Mouse (Mus musculus): ENCODE results near the gene Mtch2. TPM values are rescaled to one million over a fixed set of nuclear protein-coding genes. Genes with fewer than 3 reads are reported as not detected.

Gene Mtch2
- polyA plus RNA-seq (2014; fragmentation: Nextera tagmentation; extraction: Ambion mirVana): 277 and 280 TPM in 2 replicates

GRCm38 (mm10) chr2:90846955-90847680, at the start of gene Mtch2:
Mtch2 (plus strand) TSS chr2:90847155.
- under 1% methylated on average over 67 of the region's 67 CpGs for WGBS
- Histone ChIP-seq H3K36me3 (ENCODE audit: control insufficient read depth, insufficient read depth, low read length) (peaks cover 17% of the 10 kb centered on the region), H3K9me3 (ENCODE audit: control insufficient read depth, low read length) (no peaks in the 10 kb centered on the region), H3K9ac (replicated peaks; ENCODE audit: low read depth, low read length) (peak within 1 kb of the TSS; percentile 70), H3K4me2 (ENCODE audit: low read depth, low read length) (peak within 1 kb of the TSS; percentile 54), H3K27me3 (ENCODE audit: control insufficient read depth, insufficient read depth, low read length) (no peaks in the 10 kb centered on the region), H3K4me3 (ENCODE audit: low read depth, low read length) (peak within 1 kb of the TSS; percentile 77), H3K4me1 (ENCODE audit: control insufficient read depth, insufficient read depth, low read length) (peaks cover 17% of the 10 kb centered on the region), H3K27ac (ENCODE audit: low read depth, low read length) (peak within 1 kb of the TSS; percentile 86)
- ATAC-seq (ENCODE audit: low read depth): peak; percentile 95

GRCm38 (mm10) chr2:90808241-90809126, 38.5 kb upstream of the Mtch2 start:
- WGBS: 92% methylated on average over 6 of the region's 6 CpGs
- H3K27me3 ChIP-seq (ENCODE audit: control insufficient read depth, insufficient read depth, low read length): no peaks in the 10 kb centered on the region
- H3K4me2 ChIP-seq (ENCODE audit: low read depth, low read length): no peak overlapping the region
- H3K36me3 ChIP-seq (ENCODE audit: control insufficient read depth, insufficient read depth, low read length): no peaks in the 10 kb centered on the region
- no peak overlapping the region for H3K9ac ChIP-seq (replicated peaks; ENCODE audit: low read depth, low read length)
- H3K4me1 ChIP-seq (ENCODE audit: control insufficient read depth, insufficient read depth, low read length): no peaks in the 10 kb centered on the region
- no peak overlapping the region for H3K27ac ChIP-seq (ENCODE audit: low read depth, low read length)
- no peak for ATAC-seq (ENCODE audit: low read depth)
- no peaks in the 10 kb centered on the region for H3K9me3 ChIP-seq (ENCODE audit: control insufficient read depth, low read length)
- H3K4me3 ChIP-seq (ENCODE audit: low read depth, low read length): no peak overlapping the region

GRCm38 (mm10) chr2:90810751-90811150, 36.2 kb upstream of the Mtch2 start:
- H3K27me3 ChIP-seq (ENCODE audit: control insufficient read depth, insufficient read depth, low read length): no peaks in the 10 kb centered on the region
- H3K4me1 ChIP-seq (ENCODE audit: control insufficient read depth, insufficient read depth, low read length): no peaks in the 10 kb centered on the region
- H3K9me3 ChIP-seq (ENCODE audit: control insufficient read depth, low read length): no peaks in the 10 kb centered on the region
- 91% methylated on average over 8 of the region's 8 CpGs for WGBS
- no peak overlapping the region for H3K4me2 ChIP-seq (ENCODE audit: low read depth, low read length)
- no peak overlapping the region for H3K27ac ChIP-seq (ENCODE audit: low read depth, low read length)
- no peak for ATAC-seq (ENCODE audit: low read depth)
- H3K36me3 ChIP-seq (ENCODE audit: control insufficient read depth, insufficient read depth, low read length): no peaks in the 10 kb centered on the region
- H3K9ac ChIP-seq (replicated peaks; ENCODE audit: low read depth, low read length): no peak overlapping the region
- H3K4me3 ChIP-seq (ENCODE audit: low read depth, low read length): no peak overlapping the region

- no peak for ATAC-seq (ENCODE audit: low read depth)
- Histone ChIP-seq H3K9ac (replicated peaks; ENCODE audit: low read depth, low read length) (no peak overlapping the region), H3K36me3 (ENCODE audit: control insufficient read depth, insufficient read depth, low read length) (no peaks in the 10 kb centered on the region), H3K4me2 (ENCODE audit: low read depth, low read length) (no peak overlapping the region), H3K4me1 (ENCODE audit: control insufficient read depth, insufficient read depth, low read length) (no peaks in the 10 kb centered on the region), H3K27me3 (ENCODE audit: control insufficient read depth, insufficient read depth, low read length) (no peaks in the 10 kb centered on the region), H3K9me3 (ENCODE audit: control insufficient read depth, low read length) (no peaks in the 10 kb centered on the region), H3K27ac (ENCODE audit: low read depth, low read length) (no peak overlapping the region), H3K4me3 (ENCODE audit: low read depth, low read length) (no peak overlapping the region)
- 89% methylated on average over 2 of the region's 2 CpGs for WGBS
Observed at GRCm38 (mm10) chr2:90815266-90815665, 31.7 kb upstream of the Mtch2 start.

- Histone ChIP-seq H3K27ac (ENCODE audit: low read depth, low read length) (no peak overlapping the region), H3K27me3 (ENCODE audit: control insufficient read depth, insufficient read depth, low read length) (no peaks in the 10 kb centered on the region), H3K9me3 (ENCODE audit: control insufficient read depth, low read length) (no peaks in the 10 kb centered on the region), H3K36me3 (ENCODE audit: control insufficient read depth, insufficient read depth, low read length) (no peaks in the 10 kb centered on the region), H3K4me1 (ENCODE audit: control insufficient read depth, insufficient read depth, low read length) (no peaks in the 10 kb centered on the region), H3K9ac (replicated peaks; ENCODE audit: low read depth, low read length) (no peak overlapping the region), H3K4me2 (ENCODE audit: low read depth, low read length) (no peak overlapping the region), H3K4me3 (ENCODE audit: low read depth, low read length) (no peak overlapping the region)
- WGBS: 83% methylated on average over 4 of the region's 4 CpGs
- no peak for ATAC-seq (ENCODE audit: low read depth)
Observed at GRCm38 (mm10) chr2:90816144-90816543, 30.8 kb upstream of the Mtch2 start.

GRCm38 (mm10) chr2:90818710-90819109, 28.2 kb upstream of the Mtch2 start:
- Histone ChIP-seq H3K27ac (ENCODE audit: low read depth, low read length) (no peak overlapping the region), H3K9me3 (ENCODE audit: control insufficient read depth, low read length) (no peaks in the 10 kb centered on the region), H3K27me3 (ENCODE audit: control insufficient read depth, insufficient read depth, low read length) (no peaks in the 10 kb centered on the region), H3K9ac (replicated peaks; ENCODE audit: low read depth, low read length) (no peak overlapping the region), H3K4me3 (ENCODE audit: low read depth, low read length) (no peak overlapping the region), H3K4me1 (ENCODE audit: control insufficient read depth, insufficient read depth, low read length) (no peaks in the 10 kb centered on the region), H3K4me2 (ENCODE audit: low read depth, low read length) (no peak overlapping the region), H3K36me3 (ENCODE audit: control insufficient read depth, insufficient read depth, low read length) (no peaks in the 10 kb centered on the region)
- no peak for ATAC-seq (ENCODE audit: low read depth)
- WGBS: 94% methylated on average over 3 of the region's 3 CpGs

GRCm38 (mm10) chr2:90820894-90821293, 26.1 kb upstream of the Mtch2 start:
- H3K4me1 ChIP-seq (ENCODE audit: control insufficient read depth, insufficient read depth, low read length): no peaks in the 10 kb centered on the region
- no peaks in the 10 kb centered on the region for H3K27me3 ChIP-seq (ENCODE audit: control insufficient read depth, insufficient read depth, low read length)
- ATAC-seq (ENCODE audit: low read depth): no peak
- no peak overlapping the region for H3K4me3 ChIP-seq (ENCODE audit: low read depth, low read length)
- no peak overlapping the region for H3K27ac ChIP-seq (ENCODE audit: low read depth, low read length)
- H3K9me3 ChIP-seq (ENCODE audit: control insufficient read depth, low read length): no peaks in the 10 kb centered on the region
- no peak overlapping the region for H3K9ac ChIP-seq (replicated peaks; ENCODE audit: low read depth, low read length)
- WGBS: 86% methylated on average over 3 of the region's 3 CpGs
- no peak overlapping the region for H3K4me2 ChIP-seq (ENCODE audit: low read depth, low read length)
- H3K36me3 ChIP-seq (ENCODE audit: control insufficient read depth, insufficient read depth, low read length): no peaks in the 10 kb centered on the region

GRCm38 (mm10) chr2:90822978-90823377, 24.0 kb upstream of the Mtch2 start:
- H3K4me2 ChIP-seq (ENCODE audit: low read depth, low read length): no peak overlapping the region
- H3K9ac ChIP-seq (replicated peaks; ENCODE audit: low read depth, low read length): no peak overlapping the region
- H3K36me3 ChIP-seq (ENCODE audit: control insufficient read depth, insufficient read depth, low read length): no peaks in the 10 kb centered on the region
- H3K27ac ChIP-seq (ENCODE audit: low read depth, low read length): no peak overlapping the region
- no peaks in the 10 kb centered on the region for H3K4me1 ChIP-seq (ENCODE audit: control insufficient read depth, insufficient read depth, low read length)
- H3K27me3 ChIP-seq (ENCODE audit: control insufficient read depth, insufficient read depth, low read length): no peaks in the 10 kb centered on the region
- H3K4me3 ChIP-seq (ENCODE audit: low read depth, low read length): no peak overlapping the region
- ATAC-seq (ENCODE audit: low read depth): no peak
- WGBS: 86% methylated on average over 2 of the region's 2 CpGs
- no peaks in the 10 kb centered on the region for H3K9me3 ChIP-seq (ENCODE audit: control insufficient read depth, low read length)

GRCm38 (mm10) chr2:90823781-90824180, 23.2 kb upstream of the Mtch2 start:
- no peaks in the 10 kb centered on the region for H3K9me3 ChIP-seq (ENCODE audit: control insufficient read depth, low read length)
- H3K36me3 ChIP-seq (ENCODE audit: control insufficient read depth, insufficient read depth, low read length): no peaks in the 10 kb centered on the region
- no peak overlapping the region for H3K4me3 ChIP-seq (ENCODE audit: low read depth, low read length)
- no peak overlapping the region for H3K9ac ChIP-seq (replicated peaks; ENCODE audit: low read depth, low read length)
- WGBS: 86% methylated on average over 6 of the region's 6 CpGs
- no peaks in the 10 kb centered on the region for H3K27me3 ChIP-seq (ENCODE audit: control insufficient read depth, insufficient read depth, low read length)
- no peaks in the 10 kb centered on the region for H3K4me1 ChIP-seq (ENCODE audit: control insufficient read depth, insufficient read depth, low read length)
- H3K27ac ChIP-seq (ENCODE audit: low read depth, low read length): no peak overlapping the region
- ATAC-seq (ENCODE audit: low read depth): no peak
- H3K4me2 ChIP-seq (ENCODE audit: low read depth, low read length): no peak overlapping the region
